Comparison of ENCODE assay signal across 8 mouse cellular contexts in genomic region chr11:87453216-87454034, GRCm38 (mm10). TPM values are rescaled to one million over a fixed set of nuclear protein-coding genes. Genes with fewer than 3 reads are reported as not detected.
DNase-seq lines count a peak whose midpoint lies in the region; ATAC-seq and TF ChIP-seq lines count a peak whose summit lies in the region.

No protein-coding gene starts in this region.

- H3K79me2 ChIP-seq in myocyte (ENCODE audit: control insufficient read depth, insufficient read depth) = no peaks in the 10 kb centered on the region

- no peak overlapping the region; the same call in 1 of the 2 replicates for H3K9ac ChIP-seq in embryonic facial prominence, embryonic 11.5 days (replicated peaks; ENCODE audit: low read length)
- no peak overlapping the region for H3K9ac ChIP-seq in kidney, embryonic 16.5 days (replicated peaks; ENCODE audit: low read length)
- no peak overlapping the region for H3K9ac ChIP-seq in hindbrain, postnatal 0 days (replicated peaks; ENCODE audit: low read length)

- H3K4me2 ChIP-seq in embryonic facial prominence, embryonic 11.5 days (ENCODE audit: low read depth, low read length) = no peak overlapping the region
- peak overlapping the region; percentile 23 for H3K4me2 ChIP-seq in kidney, embryonic 16.5 days (replicated peaks; ENCODE audit: low read depth, low read length)
- peak overlapping the region; percentile 8 for H3K4me2 ChIP-seq in myocyte (ENCODE audit: low read depth)
- H3K4me2 ChIP-seq in hindbrain, postnatal 0 days (ENCODE audit: low read depth, low read length) = no peak overlapping the region

- no peaks in the 10 kb centered on the region for H3K36me3 ChIP-seq in embryonic facial prominence, embryonic 11.5 days (replicated peaks; ENCODE audit: control insufficient read depth, insufficient read depth, low read depth, low read length)
- no peaks in the 10 kb centered on the region for H3K36me3 ChIP-seq in kidney, embryonic 16.5 days (ENCODE audit: insufficient read depth, low read length)
- H3K36me3 ChIP-seq in myocyte (ENCODE audit: control insufficient read depth, insufficient read depth) = no peaks in the 10 kb centered on the region
- H3K36me3 ChIP-seq in hindbrain, postnatal 0 days (ENCODE audit: insufficient read depth, low read length) = no peaks in the 10 kb centered on the region

- DNase-seq in lung, adult 18-20 months = peak; percentile 62 to 66
- DNase-seq in lung, postnatal 14 days = no peak
- peak; percentile 29 for DNase-seq in embryonic facial prominence, embryonic 11.5 days (ENCODE audit: low spot score)
- DNase-seq in spleen, postnatal 10 days (ENCODE audit: low spot score in 2 of 2) = no peak
- DNase-seq in retina, embryonic 14.5 days (ENCODE audit: low spot score) = no peak
- DNase-seq in hindbrain, postnatal 0 days (ENCODE audit: low spot score) = no peak

- H3K9me3 ChIP-seq in embryonic facial prominence, embryonic 11.5 days (replicated peaks; ENCODE audit: control insufficient read depth, low read length) = no peaks in the 10 kb centered on the region
- H3K9me3 ChIP-seq in kidney, embryonic 16.5 days (ENCODE audit: low read length) = no peaks in the 10 kb centered on the region
- no peaks in the 10 kb centered on the region for H3K9me3 ChIP-seq in hindbrain, postnatal 0 days (ENCODE audit: low read length)

- WGBS in embryonic facial prominence, embryonic 11.5 days = 20% methylated on average over 13 of the region's 13 CpGs
- 9% methylated on average over 13 of the region's 13 CpGs for WGBS in kidney, embryonic 16.5 days
- WGBS in hindbrain, postnatal 0 days = 27% methylated on average over 13 of the region's 13 CpGs

- no peak overlapping the region for H3ac ChIP-seq in myocyte (ENCODE audit: control insufficient read depth, insufficient read length)

- no peaks in the 10 kb centered on the region for H3K4me1 ChIP-seq in embryonic facial prominence, embryonic 11.5 days (ENCODE audit: control insufficient read depth, insufficient read depth, low read length)
- peaks cover 11% of the 10 kb centered on the region for H3K4me1 ChIP-seq in kidney, embryonic 16.5 days (ENCODE audit: insufficient read depth, low read length)
- H3K4me1 ChIP-seq in hindbrain, postnatal 0 days (ENCODE audit: insufficient read depth, low read length) = no peaks in the 10 kb centered on the region

- no peak overlapping the region for H3K4me3 ChIP-seq in embryonic facial prominence, embryonic 11.5 days (ENCODE audit: low read depth, low read length)
- H3K4me3 ChIP-seq in kidney, embryonic 16.5 days (ENCODE audit: low read length) = no peak overlapping the region
- no peak overlapping the region for H3K4me3 ChIP-seq in myocyte
- no peak overlapping the region for H3K4me3 ChIP-seq in hindbrain, postnatal 0 days (ENCODE audit: low read length)

- TF ChIP-seq CTCF in hindbrain, postnatal 0 days (IDR thresholded peaks at IDR 0.05; ENCODE audit: low read depth) = no peak

- ATAC-seq in embryonic facial prominence, embryonic 11.5 days (replicated peaks; ENCODE audit: insufficient number of reproducible peaks, low FRiP score, low TSS enrichment, low read depth) = no peak
- no peak for ATAC-seq in kidney, embryonic 16.5 days (ENCODE audit: low FRiP score, low TSS enrichment)
- no peak for ATAC-seq in hindbrain, postnatal 0 days

- TF ChIP-seq POLR2A in myocyte (IDR thresholded peaks at IDR 0.05; ENCODE audit: insufficient read length, low read depth) = no peak

- H3K27me3 ChIP-seq in embryonic facial prominence, embryonic 11.5 days (ENCODE audit: control insufficient read depth, insufficient read depth, low read length) = no peaks in the 10 kb centered on the region
- no peaks in the 10 kb centered on the region for H3K27me3 ChIP-seq in kidney, embryonic 16.5 days (ENCODE audit: insufficient read depth, low read length)
- no peaks in the 10 kb centered on the region for H3K27me3 ChIP-seq in myocyte (ENCODE audit: control insufficient read depth, insufficient read depth, insufficient read length)
- H3K27me3 ChIP-seq in hindbrain, postnatal 0 days (ENCODE audit: insufficient read depth, low read length) = no peaks in the 10 kb centered on the region

- no peak overlapping the region for H3K27ac ChIP-seq in embryonic facial prominence, embryonic 11.5 days (replicated peaks; ENCODE audit: low read depth, low read length)
- peak overlapping the region; percentile 15; the same call in 1 of the 2 replicates for H3K27ac ChIP-seq in kidney, embryonic 16.5 days (ENCODE audit: low read length)
- H3K27ac ChIP-seq in hindbrain, postnatal 0 days = no peak overlapping the region

TF ChIP-seq in myocyte, 11 proteins besides CTCF, POLR2A, EP300 and RAD21:
- TF ChIP-seq TCF12 (IDR thresholded peaks at IDR 0.05; ENCODE audit: insufficient read depth, poor library complexity, severe bottlenecking) = no peak
- TF ChIP-seq TCF3 (IDR thresholded peaks at IDR 0.05; ENCODE audit: insufficient read length, low read depth) = no peak

RNA-seq across cellular contexts. Expression of gene Tex14, which starts 48.6 kb away (rescaled TPM):
- polyA plus RNA-seq in embryonic facial prominence, embryonic 11.5 days (2014; fragmentation: Nextera tagmentation; extraction: Ambion mirVana) = 0.42 and 0.80 TPM in 2 replicates
- polyA plus RNA-seq in kidney, embryonic 16.5 days (2015; fragmentation: Nextera tagmentation; extraction: Ambion mirVana) = 0.31 and 0.76 TPM in 2 replicates
- 0.13 TPM for polyA plus RNA-seq in myocyte (2012; fragmentation: generic; extraction: Trizol)
- 0.47 and 0.73 TPM in 2 replicates for total RNA-seq in hindbrain, postnatal 0 days (2014; rRNA removed)
- polyA plus RNA-seq in hindbrain, postnatal 0 days (2015; fragmentation: Nextera tagmentation; extraction: Ambion mirVana) = 2.6 and 3.4 TPM in 2 replicates

RNA-seq across cellular contexts. Expression of gene Rad51c, which starts 48.7 kb away (rescaled TPM):
- polyA plus RNA-seq in embryonic facial prominence, embryonic 11.5 days (2014; fragmentation: Nextera tagmentation; extraction: Ambion mirVana) = 12.1 and 13.5 TPM in 2 replicates
- polyA plus RNA-seq in kidney, embryonic 16.5 days (2015; fragmentation: Nextera tagmentation; extraction: Ambion mirVana) = 7.9 and 8.7 TPM in 2 replicates
- 3.5 TPM for polyA plus RNA-seq in myocyte (2012; fragmentation: generic; extraction: Trizol)
- total RNA-seq in hindbrain, postnatal 0 days (2014; rRNA removed) = 3.5 and 3.7 TPM in 2 replicates
- polyA plus RNA-seq in hindbrain, postnatal 0 days (2015; fragmentation: Nextera tagmentation; extraction: Ambion mirVana) = 2.0 and 4.2 TPM in 2 replicates

Comparison
In these comparisons a context has a peak if more than half of its experiments do, and no peak if none do; other contexts are left out.
1. DNase-seq: peak in lung, adult 18-20 months (2 of 2) and embryonic facial prominence, embryonic 11.5 days (single experiment); none in lung, postnatal 14 days (single experiment), spleen, postnatal 10 days (0 of 2), retina, embryonic 14.5 days (single experiment) and hindbrain, postnatal 0 days (single experiment).
2. H3K4me2 ChIP-seq: peak in kidney, embryonic 16.5 days (single experiment) and myocyte (single experiment); none in embryonic facial prominence, embryonic 11.5 days (single experiment) and hindbrain, postnatal 0 days (single experiment).